Mouse (Mus musculus) adrenal gland, postnatal 10 days (tissue): ENCODE results near the gene Il2. TPM values are rescaled to one million over a fixed set of nuclear protein-coding genes. Genes with fewer than 3 reads are reported as not detected.

Experiments
- DNase-seq: peaks from one replicate; pipeline ENCODE4 v3.0.0; 2021; ENCODE audit warnings: mixed read lengths
- long read RNA-seq, 2 experiments: library from polyadenylated mRNA; stranded (forward); transcript quantifications; one replicate each; pipeline ENCODE4 v2.0.0; 2021
- total RNA-seq, 2 experiments: library from RNA; stranded (reverse); gene quantifications; 2 replicates each; pipeline ENCODE4 v1.2.3; 2021

Gene Il2
- total RNA-seq, result not detected
- long read RNA-seq, experiment 1, result 0 reads
- long read RNA-seq, experiment 2, partial matches to known transcripts, result 0 of 1 reads
- long read RNA-seq, experiment 2, other reads (novel, unspliced or antisense), result 1 of 1 reads

DNA sequence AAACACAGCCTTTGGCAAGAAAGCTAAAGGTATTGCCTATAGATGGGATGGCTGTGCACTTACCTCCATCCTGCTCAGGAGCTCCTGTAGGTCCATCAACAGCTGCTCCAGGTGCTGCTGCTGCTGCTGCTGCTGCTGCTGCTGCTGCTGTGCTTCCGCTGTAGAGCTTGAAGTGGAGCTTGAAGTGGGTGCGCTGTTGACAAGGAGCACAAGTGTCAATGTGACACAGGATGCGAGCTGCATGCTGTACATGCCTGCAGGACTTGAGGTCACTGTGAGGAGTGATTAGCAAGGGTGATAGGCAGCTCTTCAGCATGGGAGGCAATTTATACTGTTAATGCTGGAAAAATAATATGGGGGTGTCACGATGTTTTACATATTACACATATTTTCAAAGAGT, at the start of gene Il2:
Il2 (minus strand) TSS at position 305 of the 400 bp plus-strand sequence.
- no peak for DNase-seq

DNA sequence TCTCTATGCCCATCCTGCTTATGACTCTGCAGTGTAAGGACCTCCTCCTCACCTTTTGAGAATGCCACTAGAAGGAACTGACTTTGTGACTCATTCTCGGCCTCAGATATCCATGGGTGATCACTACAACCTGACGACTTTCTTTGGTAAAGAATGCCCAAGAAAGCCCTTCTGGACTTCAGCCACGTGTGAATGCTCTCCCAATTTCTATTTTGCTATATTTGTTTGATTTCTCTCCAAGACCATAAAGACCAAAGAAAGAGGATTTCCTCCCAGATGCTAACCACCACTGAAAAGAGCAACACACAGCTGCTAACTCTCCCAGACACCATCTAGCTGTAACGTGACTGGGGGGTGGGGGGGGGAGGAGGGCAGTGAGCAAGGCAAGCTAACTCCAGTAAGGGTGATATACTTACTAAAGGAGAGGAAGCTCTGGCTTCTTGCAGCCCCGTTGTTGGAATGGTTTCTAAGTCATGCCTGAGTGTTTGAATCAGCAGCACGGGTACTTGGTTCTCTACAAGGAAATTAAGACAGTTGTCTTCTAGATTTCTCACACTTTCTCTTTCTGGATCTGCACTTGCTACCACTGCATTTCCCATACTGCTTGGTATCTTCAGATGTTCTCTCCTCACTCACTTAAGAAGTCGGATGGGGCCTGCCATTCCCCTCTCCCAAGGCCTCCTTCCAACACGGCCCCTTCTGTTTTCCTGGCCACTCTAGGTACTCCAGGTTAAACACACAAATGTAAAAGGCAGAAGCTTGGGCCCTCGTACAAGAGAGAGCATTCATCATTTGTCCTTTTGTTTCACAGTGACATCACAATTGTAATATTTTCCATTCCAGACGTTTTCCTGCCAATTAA, 49.2 kb upstream of the Il2 start:
- no peak for DNase-seq

DNA sequence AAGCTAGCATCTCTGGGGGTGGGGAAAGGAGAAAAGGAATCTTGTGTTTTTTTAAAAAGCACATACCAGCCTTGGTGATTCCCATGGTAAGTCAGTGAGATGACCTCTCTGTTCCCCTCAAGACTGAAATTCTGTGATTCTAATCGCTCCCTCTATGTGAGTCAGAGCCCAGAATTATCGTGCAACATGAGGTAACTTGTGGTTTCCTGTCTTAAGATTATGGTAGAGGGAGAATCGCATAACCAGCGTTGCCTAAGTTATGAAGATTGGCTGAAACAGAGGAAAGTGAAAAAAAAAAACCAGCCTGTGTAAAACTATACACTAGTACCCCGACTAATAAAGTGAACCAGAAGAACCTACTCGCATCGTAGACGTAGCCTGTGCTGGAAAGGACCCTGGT, 47.5 kb upstream of the Il2 start:
- DNase-seq, result no peak

DNA sequence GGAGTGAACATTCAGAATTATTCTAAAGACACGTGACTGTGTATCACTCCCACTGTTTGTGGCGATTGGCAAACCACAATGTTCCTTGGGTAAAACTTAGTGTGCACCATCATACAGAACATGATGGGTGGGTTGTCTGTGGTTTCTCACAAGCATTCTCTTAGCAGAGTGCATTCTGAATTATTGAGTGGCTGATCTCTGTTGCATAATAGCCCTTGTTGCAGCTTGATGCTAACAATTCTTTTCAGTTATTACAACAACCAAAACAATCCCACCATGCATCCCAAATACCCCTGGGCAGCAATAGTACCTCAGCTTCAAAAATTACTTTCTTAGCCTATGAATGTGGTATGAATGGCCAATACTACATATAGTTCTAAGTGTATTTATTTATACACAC, 43.5 kb upstream of the Il2 start:
- DNase-seq, result no peak

DNA sequence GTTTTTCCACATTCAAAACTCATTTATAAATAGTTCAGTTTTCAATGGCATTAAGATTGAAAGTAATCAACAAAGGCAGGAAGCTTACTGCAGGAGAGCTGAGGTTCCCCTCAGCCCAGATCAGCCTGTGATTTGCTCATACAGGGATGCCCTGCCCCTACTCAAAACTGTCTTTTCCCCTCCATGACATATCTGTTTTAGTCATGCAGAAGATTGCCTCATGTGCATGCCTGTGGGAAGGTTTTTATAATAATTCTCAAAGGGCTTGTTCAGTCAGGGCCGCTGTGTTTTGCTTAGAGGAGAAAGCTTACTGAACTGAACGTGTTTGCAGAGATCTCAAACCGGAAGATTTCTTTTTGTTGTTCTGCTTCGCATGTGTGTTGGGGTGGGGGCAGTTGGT, 35.3 kb upstream of the Il2 start:
- DNase-seq, result no peak

DNA sequence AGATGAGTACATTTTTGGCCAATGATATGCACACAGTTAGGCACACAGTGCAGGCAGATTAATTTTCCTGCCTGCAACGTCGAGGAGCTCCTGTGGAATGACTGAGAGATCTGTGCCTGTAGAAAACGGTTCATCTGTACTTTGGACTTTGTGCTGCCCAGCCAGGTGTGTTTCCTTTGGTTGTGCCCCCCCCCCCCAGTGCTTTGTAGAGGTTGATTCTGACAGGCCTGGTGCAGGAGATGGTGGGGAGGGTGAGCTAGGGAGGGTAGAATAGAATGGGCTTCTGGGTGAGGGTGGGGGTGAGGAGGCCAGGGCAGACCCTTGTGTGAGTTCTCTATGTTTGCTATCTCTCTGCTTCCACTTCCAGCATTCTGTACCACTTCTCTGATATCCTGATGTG, 32.5 kb upstream of the Il2 start:
- DNase-seq, result no peak

DNA sequence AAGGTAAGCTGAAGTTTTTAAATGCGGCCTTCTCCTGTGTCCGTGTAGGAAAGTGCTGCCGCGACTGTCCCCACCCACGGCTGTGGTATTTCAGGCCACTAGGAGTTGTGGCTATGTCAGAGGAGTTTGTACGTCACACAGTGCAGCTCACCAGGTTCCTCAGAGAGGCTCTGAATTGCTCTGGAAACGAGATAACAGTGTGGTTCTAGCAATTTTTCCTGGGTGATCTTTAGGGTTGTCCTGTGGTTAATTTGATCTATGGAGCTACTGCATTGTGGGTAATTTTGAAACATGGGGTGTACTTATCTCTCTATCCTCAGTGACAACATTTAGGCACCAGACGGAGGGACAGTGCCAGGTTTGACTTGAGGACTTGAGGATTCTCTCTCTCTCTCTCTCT, 31.3 kb upstream of the Il2 start:
- no peak for DNase-seq

DNA sequence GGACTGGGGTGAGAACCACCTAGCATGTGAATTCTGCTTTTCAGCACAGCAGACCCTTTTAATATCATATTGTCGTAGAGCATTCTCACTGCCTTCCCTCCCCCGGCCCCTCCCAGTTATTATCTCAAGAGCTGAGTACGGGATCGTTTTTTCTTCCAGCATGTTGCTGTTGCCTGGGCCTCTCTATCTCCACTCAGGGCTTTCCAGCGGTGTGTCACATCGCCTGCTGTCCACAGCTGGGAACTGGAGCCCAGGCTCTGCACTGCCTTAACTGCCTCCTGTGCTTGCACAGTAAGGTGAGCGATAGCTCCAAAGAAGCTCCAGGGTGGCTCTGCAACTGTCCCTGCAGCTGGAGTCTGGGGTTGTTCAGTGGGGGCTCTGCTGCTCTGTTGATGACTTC, 28.6 kb upstream of the Il2 start:
- no peak for DNase-seq

DNA sequence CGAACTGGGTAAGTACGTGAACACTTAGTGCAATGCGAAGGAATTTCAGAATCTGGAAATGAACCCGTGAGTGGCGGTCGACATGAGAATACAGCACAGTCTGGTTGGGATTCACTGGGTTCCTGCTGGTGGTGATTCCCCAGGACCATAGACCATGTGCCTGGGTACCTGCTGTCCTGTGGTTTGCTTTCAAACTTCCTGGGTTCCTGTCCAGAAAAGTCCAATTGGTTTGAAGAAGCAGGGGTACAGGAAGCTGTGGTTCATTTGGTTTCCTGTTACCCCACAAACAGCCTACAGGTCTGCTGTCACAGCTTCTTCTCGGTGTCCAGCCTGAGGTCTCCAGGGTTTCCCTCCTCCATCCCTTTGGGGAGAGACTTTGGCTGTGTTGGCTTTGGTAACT, 27.2 kb upstream of the Il2 start:
- DNase-seq, result no peak

DNA sequence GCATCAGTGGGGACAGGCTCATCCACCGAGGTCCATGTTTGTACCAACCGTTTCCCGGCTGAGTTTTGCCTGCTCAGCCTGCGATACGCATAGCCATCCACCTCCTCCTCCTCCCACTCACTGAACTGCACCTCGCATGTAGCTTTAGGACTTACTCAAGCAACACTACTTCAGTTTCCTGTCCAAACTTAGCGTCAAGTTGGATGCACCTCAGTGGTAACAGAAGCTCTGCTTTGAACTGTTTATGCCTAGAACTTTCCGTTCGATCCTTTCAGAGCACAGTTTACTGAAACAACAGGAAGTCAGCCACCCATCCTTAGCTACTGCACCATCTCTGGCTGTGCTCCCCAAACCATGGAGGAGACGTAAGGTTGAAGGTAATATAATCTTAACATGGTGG, 26.5 kb upstream of the Il2 start:
- no peak for DNase-seq

DNA sequence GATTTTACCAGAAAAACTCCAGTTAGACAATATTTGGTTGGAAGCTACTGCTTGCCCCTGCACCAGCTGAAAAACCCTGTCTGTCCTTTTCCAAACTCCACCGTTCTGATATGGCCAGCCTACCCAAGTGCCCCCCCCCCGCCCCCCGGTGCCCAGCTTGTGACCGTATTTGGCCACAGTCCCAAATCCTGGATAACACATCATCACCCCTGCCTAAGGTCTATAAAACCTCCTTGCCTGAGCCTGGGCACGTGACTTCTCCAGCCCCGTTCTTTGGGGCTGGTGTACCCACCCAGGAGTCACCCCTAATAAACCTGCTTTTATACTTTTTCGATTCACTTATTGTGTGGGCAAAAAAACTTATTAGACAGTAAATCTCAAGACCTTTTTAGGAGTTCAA, 21.1 kb upstream of the Il2 start:
- DNase-seq, result no peak

DNA sequence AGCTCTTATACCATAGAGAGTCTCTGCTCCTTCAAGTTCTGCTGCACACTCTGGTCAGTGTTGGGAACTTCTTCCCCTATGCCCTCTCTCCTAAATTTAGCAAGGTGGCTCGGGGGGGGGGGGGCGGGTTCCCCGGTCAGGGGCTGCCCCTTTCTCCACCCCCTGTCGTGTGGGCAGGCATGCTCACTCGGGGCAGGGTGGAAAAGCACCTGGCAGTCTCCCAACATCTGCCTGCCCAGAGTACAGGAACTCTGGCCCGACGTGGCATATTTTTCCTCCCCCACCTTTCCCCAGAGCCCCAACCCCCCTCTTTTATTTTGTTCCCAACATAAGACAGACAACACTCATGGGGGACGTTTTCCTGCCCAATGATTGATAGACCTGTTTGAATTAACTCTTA, 20.6 kb upstream of the Il2 start:
- peak; percentile 26 for DNase-seq

DNA sequence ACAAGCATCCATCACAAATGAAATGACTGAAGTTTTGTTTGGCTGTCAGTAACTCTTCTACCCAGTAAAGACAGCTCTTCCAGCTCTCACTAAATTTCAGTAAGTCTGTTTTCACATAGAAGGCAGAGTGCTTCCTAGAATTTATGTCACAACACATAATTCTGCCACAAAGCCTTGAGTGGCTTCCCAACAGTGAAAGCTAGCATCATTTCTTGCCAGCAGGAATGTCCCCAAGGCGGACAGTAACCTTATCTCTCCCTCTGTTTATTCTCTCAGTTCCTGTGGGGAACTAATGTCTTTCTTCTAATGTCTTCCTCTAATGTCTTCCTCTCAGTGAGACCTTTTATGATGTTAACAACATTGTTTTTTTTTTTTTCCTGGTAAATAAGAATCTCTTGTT, 19.2 kb upstream of the Il2 start:
- no peak for DNase-seq

DNA sequence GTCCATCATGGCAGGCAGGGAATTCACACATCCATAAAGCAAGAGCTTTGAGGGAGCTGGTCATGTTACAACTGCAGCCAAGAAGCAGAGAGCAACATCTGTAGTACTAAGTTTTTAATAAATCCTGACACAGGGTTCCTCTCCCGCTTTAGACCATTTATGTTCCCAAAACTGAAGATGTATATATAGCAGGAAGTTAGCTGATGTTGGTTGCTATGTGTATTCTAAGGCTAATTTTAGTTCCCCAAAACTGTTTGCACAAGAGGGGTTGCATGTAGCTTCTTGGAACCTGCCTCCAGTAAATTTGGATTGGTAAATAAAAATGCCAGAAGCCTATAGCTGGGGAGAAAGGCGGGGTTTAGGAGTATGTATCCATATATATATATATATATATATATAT, 16.1 kb upstream of the Il2 start:
- DNase-seq, result no peak

DNA sequence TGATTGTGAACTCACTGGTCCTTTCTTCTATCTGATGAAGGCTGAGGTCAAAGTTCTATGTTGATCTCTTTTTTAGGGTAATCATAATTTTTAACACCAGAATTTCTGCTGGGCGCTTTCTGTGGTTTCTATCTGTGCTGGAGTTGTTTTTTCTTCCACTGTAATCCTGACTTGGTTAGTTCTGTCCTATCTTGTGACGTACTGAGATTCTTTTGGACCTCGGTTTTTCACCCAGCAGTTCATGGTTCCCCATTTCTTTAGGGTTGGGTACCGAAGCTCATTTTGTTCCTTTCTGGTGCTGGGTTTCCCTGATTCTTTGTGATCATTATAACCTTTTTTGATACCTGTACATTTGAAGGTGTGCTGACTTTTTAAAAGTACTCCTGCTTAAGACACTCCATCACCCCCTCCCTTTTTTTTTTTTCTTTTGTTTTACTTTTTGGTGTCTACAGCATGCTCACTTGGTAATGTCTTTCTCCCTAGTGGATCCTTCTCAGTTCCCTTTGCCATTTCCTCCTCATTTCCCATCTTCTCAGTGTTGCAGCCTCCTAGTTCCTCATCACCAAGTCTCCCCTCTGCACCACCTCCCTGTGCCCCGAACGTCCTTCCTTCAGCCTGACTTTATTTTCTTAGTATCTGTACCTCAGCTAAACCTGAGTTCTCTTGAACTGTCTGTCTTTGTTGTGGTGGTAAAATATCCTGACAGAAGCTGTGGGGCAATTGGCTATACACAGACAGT, 14.6 kb upstream of the Il2 start:
- no peak for DNase-seq

DNA sequence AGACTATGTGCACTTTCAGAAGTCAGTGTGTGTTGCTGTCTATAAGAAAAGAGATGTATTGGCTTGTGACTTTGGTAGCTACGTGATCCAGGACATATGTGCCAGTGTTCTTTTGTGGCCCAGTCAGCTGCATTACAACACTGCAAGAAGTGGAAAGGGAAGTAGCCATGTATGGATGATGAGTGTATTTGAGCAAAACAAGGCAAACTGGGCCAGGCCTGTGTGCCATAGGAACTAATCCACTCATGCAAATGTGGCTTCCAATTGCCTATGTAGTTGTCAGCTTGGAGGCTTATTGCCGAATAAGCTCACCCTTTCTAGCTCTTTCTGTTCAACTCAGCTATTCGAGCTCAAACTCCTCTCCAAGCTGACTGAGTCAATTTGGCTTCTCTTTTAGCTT, 13.4 kb upstream of the Il2 start:
- DNase-seq, result no peak

DNA sequence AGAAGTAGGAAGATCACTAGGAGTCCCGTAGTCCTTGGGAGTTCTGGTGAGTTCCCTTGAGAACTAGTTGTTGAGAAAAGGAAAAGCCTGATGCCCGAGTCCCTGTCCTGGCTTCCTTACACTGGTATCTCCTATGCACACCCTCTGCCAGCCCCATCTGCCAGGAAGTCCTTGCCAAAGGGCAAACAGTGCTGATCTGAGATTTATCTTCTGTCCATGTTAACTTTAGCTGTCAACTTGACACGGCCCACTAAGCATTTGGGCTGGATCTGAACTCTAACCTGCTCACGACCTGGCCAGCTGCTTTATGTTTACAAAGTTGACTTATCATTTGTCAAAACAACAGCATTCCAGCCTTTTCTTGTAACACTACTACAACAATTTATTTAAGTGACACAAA, 11.5 kb upstream of the Il2 start:
- DNase-seq, result no peak

DNA sequence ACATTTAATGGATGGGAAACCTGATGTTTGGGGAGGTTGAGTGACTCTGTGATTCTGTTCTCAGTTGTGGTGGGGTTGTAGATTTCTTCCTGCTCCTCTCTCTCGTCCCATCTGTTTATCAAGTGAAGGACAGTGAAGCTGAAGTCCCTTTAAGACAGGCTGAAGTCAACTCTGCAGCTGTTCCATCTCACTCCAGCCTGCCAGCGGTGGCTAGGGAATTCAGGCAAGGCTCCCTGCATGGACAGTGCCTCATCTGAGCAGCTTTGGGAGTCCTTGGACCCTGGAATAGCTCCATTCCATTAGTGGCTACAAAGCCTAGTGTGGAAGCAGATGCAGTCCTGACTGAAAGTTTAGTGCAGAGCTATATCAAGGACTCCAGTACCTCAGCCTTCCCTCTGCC, 3.3 kb upstream of the Il2 start:
- no peak for DNase-seq

DNA sequence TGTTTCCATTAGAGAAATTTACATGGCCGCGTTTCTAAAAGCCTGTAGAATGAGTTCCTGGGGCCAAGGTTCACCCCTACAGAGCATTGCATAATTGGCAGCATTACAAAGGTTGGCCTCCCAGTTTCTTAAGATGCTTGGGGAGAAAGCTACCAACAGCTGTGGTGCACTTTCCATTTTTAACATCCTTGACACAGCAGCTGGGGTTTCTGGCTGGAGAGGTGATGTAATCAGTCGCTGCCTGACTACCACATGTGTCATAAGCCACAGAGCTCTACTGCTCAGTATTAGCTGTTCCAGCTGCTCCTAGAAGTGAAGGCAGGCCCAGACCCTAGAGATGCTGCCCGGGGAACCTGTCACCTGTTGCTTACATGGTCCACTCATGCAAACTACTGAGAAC, 2.5 kb upstream of the Il2 start:
- DNase-seq, result no peak

DNA sequence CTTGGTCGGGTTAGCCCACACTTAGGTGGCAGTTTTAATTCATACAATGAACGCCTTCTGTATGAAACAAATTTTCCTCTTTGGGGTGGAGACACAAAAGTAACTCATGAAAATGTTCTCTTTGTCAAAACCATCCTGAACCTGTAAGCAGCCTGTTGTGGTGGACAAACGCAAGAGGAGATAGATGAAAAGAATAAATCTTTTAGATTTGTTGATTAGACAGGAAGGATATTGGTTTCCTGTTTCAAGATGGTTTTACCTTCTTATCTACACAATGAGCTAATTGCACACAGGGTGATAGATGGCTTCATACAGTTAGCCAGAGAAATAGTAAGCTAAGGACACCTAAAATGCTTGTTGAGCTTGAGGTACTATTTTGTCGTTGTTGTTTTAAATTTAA, 403 bp upstream of the Il2 start:
- DNase-seq, result no peak

DNA sequence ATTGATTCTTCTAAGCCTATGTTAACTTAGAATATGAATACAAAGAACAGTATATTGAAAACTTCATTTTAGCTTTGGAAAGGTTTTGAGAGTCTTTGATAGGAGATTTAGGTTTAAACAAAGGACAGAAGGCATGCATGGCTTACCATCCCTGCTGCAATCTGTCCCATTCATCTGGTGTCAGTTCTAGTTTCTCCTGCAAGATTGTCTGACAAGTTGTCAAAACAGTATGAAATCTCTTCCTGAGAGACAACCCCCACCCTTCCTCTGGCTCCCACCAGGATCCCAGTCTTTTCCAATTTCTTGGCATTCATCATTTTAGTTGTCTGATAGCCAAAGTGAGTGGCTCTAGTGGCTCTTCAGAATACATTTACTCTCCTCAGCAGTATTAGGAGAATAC, 35.0 kb downstream of the Il2 start:
- DNase-seq, result no peak

DNA sequence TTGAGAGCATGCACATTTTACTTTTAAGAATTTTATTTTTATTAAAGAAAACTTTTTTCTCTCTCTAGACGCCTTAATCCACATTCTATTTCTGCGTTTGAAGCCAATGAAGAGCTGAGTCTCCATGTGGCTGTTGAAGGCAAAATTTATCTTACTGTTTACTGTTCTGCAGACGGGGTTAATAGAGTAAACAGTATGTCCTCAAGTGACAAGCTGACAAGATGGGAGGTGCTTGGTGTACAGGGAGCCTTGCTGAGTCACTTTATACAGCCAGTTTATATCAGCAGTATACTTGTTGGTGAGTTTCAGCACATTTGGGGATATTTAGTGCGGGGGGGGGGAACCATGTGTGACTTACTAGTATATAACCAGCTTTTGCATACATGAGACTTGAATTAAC, 40.9 kb downstream of the Il2 start:
- DNase-seq, result no peak

DNA sequence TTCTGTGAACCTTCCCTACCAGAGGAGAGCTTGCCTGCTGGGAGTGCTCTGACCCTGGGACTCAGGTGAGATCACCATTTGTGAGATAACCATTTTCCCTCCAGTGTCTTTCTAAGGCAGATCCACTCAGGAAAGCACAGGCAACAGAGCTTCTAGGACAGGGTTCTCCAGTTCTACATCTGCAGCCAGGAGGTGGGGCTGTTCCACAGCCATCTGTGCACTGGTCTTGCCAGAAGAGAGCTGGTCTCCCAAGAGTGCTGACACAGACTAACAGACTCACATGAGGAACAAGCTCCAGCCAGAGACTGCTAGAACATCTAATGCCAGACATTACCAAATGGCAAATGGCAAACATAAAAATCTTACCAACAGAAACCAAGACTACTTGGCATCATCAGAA, 52.5 kb downstream of the Il2 start:
- DNase-seq, result peak; percentile 56
